Mouse (Mus musculus) lung, embryonic 14.5 days (tissue): ENCODE data around the gene E330009J07Rik. TPM values are rescaled to one million over a fixed set of nuclear protein-coding genes. Genes with fewer than 3 reads are reported as not detected.

Source experiments
- ATAC-seq: fragments of 200-750 bp; cut with Nextera tagmentation; 2 replicates; pipeline ENCODE4 v1.8.0; 2017; ENCODE audit warnings: mild to moderate bottlenecking, moderate TSS enrichment, moderate library complexity; ENCODE audit not compliant: insufficient read depth
- DNase-seq: peaks from one replicate; pipeline ENCODE4 v3.0.0-alpha.2; 2015
- H3K27ac ChIP-seq: fragments of 300-500 bp; sonication (generic); 2 replicates; pipeline ENCODE4 v1.5.1; 2014; ENCODE audit warnings: low read depth, mild to moderate bottlenecking, moderate library complexity
- H3K27me3 ChIP-seq: fragments of 300-500 bp; sonication (generic); 2 replicates; pipeline ENCODE4 v1.6.1; 2014; ENCODE audit warnings: low read length, control low read depth; ENCODE audit not compliant: insufficient read depth
- H3K36me3 ChIP-seq: fragments of 300-500 bp; sonication (generic); 2 replicates; pipeline ENCODE4 v1.6.1; 2014; ENCODE audit warnings: control low read depth; ENCODE audit not compliant: insufficient read depth
- H3K4me1 ChIP-seq: fragments of 300-500 bp; sonication (generic); 2 replicates; pipeline ENCODE4 v1.6.1; 2014; ENCODE audit warnings: antibody characterized with exemption, control low read depth; ENCODE audit not compliant: insufficient read depth
- H3K4me2 ChIP-seq: fragments of 300-500 bp; sonication (generic); 2 replicates; pipeline ENCODE4 v1.6.1; 2014; ENCODE audit warnings: mild to moderate bottlenecking
- H3K4me3 ChIP-seq: fragments of 300-500 bp; sonication (generic); 2 replicates; pipeline ENCODE4 v1.5.1; 2014; ENCODE audit warnings: low read depth, low read length
- H3K9ac ChIP-seq: fragments of 300-500 bp; sonication (generic); 2 replicates; pipeline ENCODE4 v1.6.1; 2014
- H3K9me3 ChIP-seq: fragments of 300-500 bp; sonication (generic); 2 replicates; pipeline ENCODE4 v1.6.1; 2016; ENCODE audit warnings: low read depth, low read length, control low read depth
- CTCF ChIP-seq: IDR thresholded peaks from 2 replicates; pipeline ENCODE4 v1.5.1; 2016; ENCODE audit warnings: antibody characterized with exemption, low read depth
- WGBS: fragments of 180-500 bp; shearing (Covaris S2); extraction: QIAGEN DNeasy Blood & Tissue Kit; methylation state at CpG from one replicate; pipeline ENCODE4 v1.1.7; 2014; 5-methylcytosine and 5-hydroxymethylcytosine counted together
- polyA plus RNA-seq: library from polyadenylated mRNA; unstranded; fragments of >200 nt; fragmentation: Nextera tagmentation; extraction: Ambion mirVana; gene quantifications from 2 replicates; pipeline ENCODE4 v1.2.1, GENCODE M21; 2014

E330009J07Rik gene
- polyA plus RNA-seq, 1 experiment from 2014 or later = 16.0 TPM

GRCm38 (mm10) chr6:40429521-40429931 is 6.4 kb downstream of the E330009J07Rik start:
- Histone ChIP-seq H3K4me2 (no peak overlapping the region), H3K9ac (no peak overlapping the region), H3K36me3 (no peaks in the 10 kb centered on the region), H3K27me3 (no peaks in the 10 kb centered on the region), H3K4me3 (no peak overlapping the region), H3K9me3 (no peaks in the 10 kb centered on the region), H3K4me1 (peaks cover 7% of the 10 kb centered on the region; the same call in 1 of the 2 replicates), H3K27ac (no peak overlapping the region)
- 57% methylated on average over 4 of the region's 4 CpGs for WGBS
- DNase-seq = peak; percentile 28
- TF ChIP-seq CTCF = no peak
- ATAC-seq = peak; percentile 82

GRCm38 (mm10) chr6:40428696-40429095 is 7.2 kb downstream of the E330009J07Rik start:
- no peak overlapping the region for H3K27ac ChIP-seq
- TF ChIP-seq CTCF = no peak
- no peaks in the 10 kb centered on the region for H3K36me3 ChIP-seq
- H3K27me3 ChIP-seq = no peaks in the 10 kb centered on the region
- H3K4me2 ChIP-seq = no peak overlapping the region
- H3K9ac ChIP-seq = no peak overlapping the region
- DNase-seq (no peak), ATAC-seq (no peak)
- H3K9me3 ChIP-seq = no peaks in the 10 kb centered on the region
- 52% methylated on average over 3 of the region's 3 CpGs for WGBS
- no peak overlapping the region for H3K4me3 ChIP-seq
- peaks cover 7% of the 10 kb centered on the region; the same call in 1 of the 2 replicates for H3K4me1 ChIP-seq

GRCm38 (mm10) chr6:40427441-40427840 is 8.5 kb downstream of the E330009J07Rik start:
- H3K4me3 ChIP-seq = no peak overlapping the region
- DNase-seq (no peak), ATAC-seq (no peak)
- no peaks in the 10 kb centered on the region for H3K36me3 ChIP-seq
- no peak overlapping the region for H3K9ac ChIP-seq
- 85% methylated on average over 7 of the region's 7 CpGs for WGBS
- H3K4me2 ChIP-seq = no peak overlapping the region
- H3K27me3 ChIP-seq = no peaks in the 10 kb centered on the region
- H3K4me1 ChIP-seq = peaks cover 7% of the 10 kb centered on the region; the same call in 1 of the 2 replicates
- no peak overlapping the region for H3K27ac ChIP-seq
- H3K9me3 ChIP-seq = no peaks in the 10 kb centered on the region
- TF ChIP-seq CTCF = no peak

- peak; percentile 58 for TF ChIP-seq CTCF
- no peak overlapping the region for H3K27ac ChIP-seq
- ATAC-seq = 0 out of 2 replicates have a peak, but pooled peaks have one; percentile 35
- no peaks in the 10 kb centered on the region for H3K27me3 ChIP-seq
- WGBS = 79% methylated on average over 1 of the region's 1 CpGs
- no peaks in the 10 kb centered on the region for H3K9me3 ChIP-seq
- H3K4me1 ChIP-seq = 0 out of 2 replicates have a peak, but pooled peaks cover 3% of the 10 kb centered on the region
- H3K4me3 ChIP-seq = no peak overlapping the region
- DNase-seq = peak; percentile 58
- H3K36me3 ChIP-seq = 0 out of 2 replicates have a peak, but pooled peaks cover 7% of the 10 kb centered on the region
- H3K4me2 ChIP-seq = no peak overlapping the region
- no peak overlapping the region for H3K9ac ChIP-seq
Measured at GRCm38 (mm10) chr6:40423774-40424173, 12.2 kb downstream of the E330009J07Rik start.

GRCm38 (mm10) chr6:40423013-40423412 is 12.9 kb downstream of the E330009J07Rik start:
- H3K9ac ChIP-seq = no peak overlapping the region
- H3K9me3 ChIP-seq = no peaks in the 10 kb centered on the region
- no peak overlapping the region for H3K27ac ChIP-seq
- H3K4me3 ChIP-seq = no peak overlapping the region
- ATAC-seq (no peak), DNase-seq (no peak)
- TF ChIP-seq CTCF = no peak
- no peaks in the 10 kb centered on the region for H3K4me1 ChIP-seq
- H3K27me3 ChIP-seq = no peaks in the 10 kb centered on the region
- no peak overlapping the region for H3K4me2 ChIP-seq
- WGBS = 82% methylated on average over 1 of the region's 1 CpGs
- H3K36me3 ChIP-seq = 0 out of 2 replicates have a peak, but pooled peaks cover 7% of the 10 kb centered on the region

GRCm38 (mm10) chr6:40421099-40421498 is 14.8 kb downstream of the E330009J07Rik start:
- H3K4me3 ChIP-seq = no peak overlapping the region
- H3K36me3 ChIP-seq = peaks cover 7% of the 10 kb centered on the region; the same call in 1 of the 2 replicates
- H3K9ac ChIP-seq = no peak overlapping the region
- ATAC-seq (no peak), DNase-seq (no peak)
- TF ChIP-seq CTCF = no peak
- WGBS = 92% methylated on average over 6 of the region's 6 CpGs
- H3K27me3 ChIP-seq = no peaks in the 10 kb centered on the region
- no peak overlapping the region for H3K4me2 ChIP-seq
- no peak overlapping the region for H3K27ac ChIP-seq
- H3K9me3 ChIP-seq = no peaks in the 10 kb centered on the region
- H3K4me1 ChIP-seq = no peaks in the 10 kb centered on the region

- no peak for DNase-seq
- 93% methylated on average over 4 of the region's 4 CpGs for WGBS
Measured at GRCm38 (mm10) chr6:40418386-40418785, 17.5 kb downstream of the E330009J07Rik start.

GRCm38 (mm10) chr6:40415799-40416198 is 20.1 kb downstream of the E330009J07Rik start:
- no peak for ATAC-seq
- 79% methylated on average over 5 of the region's 5 CpGs for WGBS
- TF ChIP-seq CTCF = no peak

More at GRCm38 (mm10) chr6:40418386-40418785, 17.5 kb downstream of the E330009J07Rik start:
- TF ChIP-seq CTCF = no peak
- no peaks in the 10 kb centered on the region for H3K9me3 ChIP-seq
- ATAC-seq = no peak
- no peak overlapping the region for H3K4me2 ChIP-seq
- no peak overlapping the region for H3K9ac ChIP-seq
- peaks cover 7% of the 10 kb centered on the region; the same call in 1 of the 2 replicates for H3K36me3 ChIP-seq
- H3K27ac ChIP-seq = no peak overlapping the region
- H3K4me1 ChIP-seq = no peaks in the 10 kb centered on the region
- H3K4me3 ChIP-seq = no peak overlapping the region
- no peaks in the 10 kb centered on the region for H3K27me3 ChIP-seq

More at GRCm38 (mm10) chr6:40415799-40416198, 20.1 kb downstream of the E330009J07Rik start:
- Histone ChIP-seq H3K36me3 (peaks cover 4% of the 10 kb centered on the region; the same call in 1 of the 2 replicates), H3K27ac (no peak overlapping the region), H3K4me1 (no peaks in the 10 kb centered on the region), H3K9ac (no peak overlapping the region), H3K9me3 (no peaks in the 10 kb centered on the region), H3K27me3 (no peaks in the 10 kb centered on the region), H3K4me3 (no peak overlapping the region), H3K4me2 (no peak overlapping the region)
- no peak for DNase-seq
